Mouse (Mus musculus): Measurements from ENCODE around the gene Cfap43.

Cfap43 gene

GRCm38 (mm10) chr19:47780972-47781371, 138.1 kb downstream of the Cfap43 start:
- no peak for DNase-seq

- DNase-seq, result no peak
Observed at GRCm38 (mm10) chr19:47780145-47780544, 138.9 kb downstream of the Cfap43 start.

GRCm38 (mm10) chr19:47777847-47778246, 141.2 kb downstream of the Cfap43 start:
- DNase-seq, result no peak

- DNase-seq, result no peak
Observed at GRCm38 (mm10) chr19:47755625-47756024, 163.5 kb downstream of the Cfap43 start.

GRCm38 (mm10) chr19:47754931-47755330, 164.2 kb downstream of the Cfap43 start:
- no peak for DNase-seq

- DNase-seq, result no peak
Observed at GRCm38 (mm10) chr19:47753921-47754320, 165.2 kb downstream of the Cfap43 start.

GRCm38 (mm10) chr19:47752456-47752855, 166.6 kb downstream of the Cfap43 start:
- no peak for DNase-seq

- no peak for DNase-seq
Observed at GRCm38 (mm10) chr19:47750391-47750790, 168.7 kb downstream of the Cfap43 start.

GRCm38 (mm10) chr19:47748950-47749349, 170.1 kb downstream of the Cfap43 start:
- DNase-seq, result no peak

- DNase-seq, result no peak
Observed at GRCm38 (mm10) chr19:47747072-47747471, 172.0 kb downstream of the Cfap43 start.

GRCm38 (mm10) chr19:47731931-47732330, 187.2 kb downstream of the Cfap43 start:
- DNase-seq, result peak; percentile 55

GRCm38 (mm10) chr19:47731071-47731881, 187.8 kb downstream of the Cfap43 start, which contains the start of gene Sfr1:
Sfr1 (plus strand) TSS chr19:47731682.
- peak; percentile 100 for DNase-seq

GRCm38 (mm10) chr19:47730691-47731070, 188.4 kb downstream of the Cfap43 start:
- peak; percentile 83 for DNase-seq

- DNase-seq, result no peak
Observed at GRCm38 (mm10) chr19:47725643-47726140, 193.4 kb downstream of the Cfap43 start.

- DNase-seq, result no peak
Observed at GRCm38 (mm10) chr19:47724903-47725302, 194.2 kb downstream of the Cfap43 start.

GRCm38 (mm10) chr19:47722471-47722870, 196.6 kb downstream of the Cfap43 start:
- DNase-seq, result no peak

GRCm38 (mm10) chr19:47719147-47719546, 199.9 kb downstream of the Cfap43 start:
- DNase-seq, result no peak

GRCm38 (mm10) chr19:47716144-47716543, 202.9 kb downstream of the Cfap43 start:
- no peak for DNase-seq

- no peak for DNase-seq
Observed at GRCm38 (mm10) chr19:47713457-47713856, 205.6 kb downstream of the Cfap43 start.

- DNase-seq, result peak; percentile 52
Observed at GRCm38 (mm10) chr19:47710376-47710775, 208.7 kb downstream of the Cfap43 start.

GRCm38 (mm10) chr19:47705772-47706309, 213.2 kb downstream of the Cfap43 start:
- no peak for DNase-seq

- no peak for DNase-seq
Observed at GRCm38 (mm10) chr19:47705080-47705771, 213.9 kb downstream of the Cfap43 start.

GRCm38 (mm10) chr19:47700509-47700908, 218.6 kb downstream of the Cfap43 start:
- no peak for DNase-seq

- no peak for DNase-seq
Observed at GRCm38 (mm10) chr19:47699743-47700142, 219.3 kb downstream of the Cfap43 start.
